Mouse (Mus musculus): ENCODE results near the gene Top3a.

The Top3a gene

GRCm38 (mm10) chr11:60775578-60775977 lies 1.6 kb downstream of the Top3a start:
- DNase-seq (ENCODE audit: low read depth, low spot score): no peak

GRCm38 (mm10) chr11:60774841-60775240 lies 2.3 kb downstream of the Top3a start:
- DNase-seq (ENCODE audit: low read depth, low spot score): peak; percentile 57

DNA sequence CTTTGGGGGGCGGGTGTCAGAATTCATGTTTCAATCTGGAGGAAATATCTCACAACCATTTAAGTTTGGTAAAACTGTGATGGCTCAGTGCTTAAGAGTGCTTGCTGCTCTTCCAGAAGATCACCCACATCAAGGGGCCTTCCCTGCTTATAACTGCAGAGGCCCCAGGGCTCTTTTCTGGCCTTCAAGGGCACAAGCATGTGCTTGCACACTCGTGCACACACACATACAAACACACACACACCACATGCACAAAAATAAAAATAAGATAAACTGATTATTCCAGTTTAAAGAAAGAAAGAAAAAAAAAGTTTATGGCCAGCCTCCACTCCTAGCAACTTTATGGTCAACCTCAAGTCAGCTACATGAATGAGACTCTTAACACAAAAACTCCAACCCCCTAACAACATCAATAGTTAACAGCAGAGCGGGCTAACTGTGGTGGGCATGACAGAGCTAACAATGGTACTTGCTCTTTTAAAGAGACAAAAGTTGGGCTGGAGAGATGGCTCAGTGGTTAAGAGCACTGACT lies 2.9 kb downstream of the Top3a start:
- no peak for DNase-seq (ENCODE audit: low read depth, low spot score)

DNA sequence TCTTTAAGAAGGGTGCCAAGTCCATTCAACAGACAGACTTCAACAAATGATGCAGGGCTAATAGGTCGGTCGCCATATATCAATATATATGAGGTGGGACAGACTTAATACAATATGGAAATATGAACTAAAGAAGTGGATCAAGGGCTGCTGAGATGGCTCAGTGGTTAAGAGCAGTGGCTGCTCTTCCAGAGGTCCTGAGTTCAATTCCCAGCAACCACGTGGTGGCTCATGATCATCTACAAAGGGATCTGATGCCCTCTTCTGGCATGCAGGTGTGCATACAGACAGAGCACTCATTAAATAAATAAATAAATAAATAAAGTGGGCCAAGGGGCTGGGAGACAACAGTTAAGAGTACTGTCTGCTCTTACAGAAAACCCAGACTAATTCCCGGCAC lies 5.0 kb downstream of the Top3a start:
- no peak for DNase-seq (ENCODE audit: low read depth, low spot score)

DNA sequence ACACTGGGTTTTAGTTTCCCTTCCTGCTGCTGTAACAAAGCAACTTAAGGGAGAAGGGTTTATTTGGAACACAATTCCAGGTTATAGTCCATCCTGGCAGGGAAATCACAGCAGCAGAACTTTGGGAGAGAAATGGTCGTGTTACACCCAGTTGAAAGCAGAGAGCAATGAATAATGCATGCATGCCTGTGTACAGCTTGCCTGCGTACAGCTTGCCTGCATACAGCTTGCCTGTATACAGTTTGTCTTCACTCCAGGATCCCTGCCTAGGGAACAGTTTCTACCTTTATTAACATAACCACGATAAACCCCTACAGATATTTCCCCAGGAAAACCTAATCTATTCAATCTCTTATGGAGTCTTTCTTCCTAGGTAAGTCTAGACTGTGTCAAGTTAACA lies 6.4 kb downstream of the Top3a start:
- no peak for DNase-seq (ENCODE audit: low read depth, low spot score)

DNA sequence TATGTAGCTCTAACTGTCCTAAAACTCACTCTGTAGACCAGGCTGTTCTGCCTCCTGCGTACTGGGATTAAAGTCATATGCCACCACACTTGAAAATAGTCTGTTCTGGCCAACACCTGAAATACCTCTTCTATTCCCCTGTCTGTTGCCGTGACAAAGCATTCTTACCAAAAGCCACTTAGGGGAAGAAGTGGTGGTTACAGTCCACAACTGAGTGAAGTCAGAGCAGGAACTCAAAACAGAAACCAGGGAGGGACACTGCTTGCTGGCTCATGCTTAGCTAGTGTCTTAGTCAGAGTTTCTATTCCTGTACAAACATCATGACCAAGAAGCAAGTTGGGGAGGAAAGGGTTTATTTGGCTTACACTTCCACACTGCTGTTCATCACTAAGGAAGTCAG lies 7.8 kb downstream of the Top3a start:
- no peak for DNase-seq (ENCODE audit: low read depth, low spot score)

DNA sequence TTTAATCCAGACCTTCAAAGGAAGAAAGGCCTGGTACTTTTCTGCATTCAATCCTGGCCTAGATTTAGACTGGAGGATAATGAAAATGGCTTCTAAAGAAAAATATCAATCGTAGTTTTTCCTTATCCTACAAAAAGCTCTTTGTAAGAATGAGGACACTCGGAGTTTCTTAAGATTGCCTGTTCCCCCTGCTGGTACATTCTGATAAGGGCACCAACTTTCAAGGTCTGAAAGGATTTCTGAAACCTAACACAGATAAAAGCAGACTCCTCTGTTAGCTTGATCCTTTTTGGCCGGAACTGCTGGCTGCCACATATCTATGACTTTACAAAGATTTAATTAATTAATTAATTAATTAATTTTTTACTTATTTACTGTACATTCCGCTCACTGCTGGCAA lies 10.2 kb downstream of the Top3a start:
- DNase-seq (ENCODE audit: low read depth, low spot score): no peak

GRCm38 (mm10) chr11:60761681-60762080 lies 15.5 kb downstream of the Top3a start:
- DNase-seq (ENCODE audit: low read depth, low spot score): no peak

DNA sequence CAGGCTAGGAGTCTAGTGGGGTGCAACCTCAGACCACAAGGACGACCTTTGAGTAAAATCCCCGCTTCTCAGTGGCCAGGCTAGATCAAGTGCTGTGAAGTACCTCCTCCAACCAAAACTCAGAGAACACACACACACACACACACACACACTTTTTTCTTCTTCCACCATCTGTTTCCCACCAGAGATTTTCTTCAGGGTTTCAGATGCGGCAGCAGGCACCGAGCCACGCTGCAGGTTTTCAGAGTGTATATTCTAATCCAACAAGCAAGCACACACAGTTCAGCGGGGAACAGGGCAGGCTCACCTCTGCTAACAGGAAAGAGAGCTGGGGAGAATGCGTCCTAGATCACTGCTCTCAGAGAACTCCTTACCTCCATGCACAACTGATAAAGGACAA lies 21.6 kb downstream of the Top3a start:
- no peak for DNase-seq (ENCODE audit: low read depth, low spot score)

GRCm38 (mm10) chr11:60740321-60740720 lies 36.8 kb downstream of the Top3a start:
- no peak for DNase-seq (ENCODE audit: low read depth, low spot score)

DNA sequence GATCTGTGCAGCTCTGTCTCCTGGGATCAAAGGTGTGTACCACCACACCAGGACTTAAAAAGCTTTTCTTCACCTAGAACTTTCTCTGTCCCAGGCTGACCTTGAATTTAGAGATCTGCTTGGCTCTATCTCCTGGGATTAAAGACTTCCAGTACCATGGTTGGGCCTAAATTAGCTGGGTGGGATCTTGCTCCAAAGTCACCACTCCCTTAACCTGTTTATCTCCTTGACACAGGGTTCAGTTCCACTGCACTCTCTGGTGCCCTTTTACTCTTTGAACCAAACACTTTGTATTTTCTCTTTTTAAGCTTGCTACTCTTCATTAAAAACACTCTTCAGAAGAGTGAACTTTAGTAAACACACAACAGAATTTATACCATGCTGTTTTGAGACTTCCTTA lies 39.7 kb downstream of the Top3a start:
- no peak for DNase-seq (ENCODE audit: low read depth, low spot score)

GRCm38 (mm10) chr11:60736491-60736890 lies 40.7 kb downstream of the Top3a start:
- no peak for DNase-seq (ENCODE audit: low read depth, low spot score)

GRCm38 (mm10) chr11:60735191-60735590 lies 42.0 kb downstream of the Top3a start:
- DNase-seq (ENCODE audit: low read depth, low spot score): no peak

DNA sequence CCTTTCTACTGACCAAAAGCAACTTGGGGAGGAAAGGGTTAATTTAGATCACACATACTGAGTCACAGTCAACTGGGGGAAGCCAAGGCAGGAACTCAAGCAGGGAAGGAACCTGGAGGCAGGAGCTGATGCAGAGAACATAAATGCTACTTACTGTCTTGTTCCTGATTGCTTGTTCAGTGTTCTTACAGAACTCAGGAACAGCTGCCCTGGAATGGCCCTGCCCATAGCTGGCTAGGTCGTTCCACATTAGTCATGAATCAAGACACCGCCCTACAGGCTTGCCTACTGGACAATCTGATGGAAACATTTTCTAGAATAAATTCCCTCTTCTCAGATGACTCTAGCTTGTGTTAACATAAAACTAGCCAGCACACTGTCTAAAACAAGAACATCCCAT lies 43.0 kb downstream of the Top3a start:
- no peak for DNase-seq (ENCODE audit: low read depth, low spot score)

DNA sequence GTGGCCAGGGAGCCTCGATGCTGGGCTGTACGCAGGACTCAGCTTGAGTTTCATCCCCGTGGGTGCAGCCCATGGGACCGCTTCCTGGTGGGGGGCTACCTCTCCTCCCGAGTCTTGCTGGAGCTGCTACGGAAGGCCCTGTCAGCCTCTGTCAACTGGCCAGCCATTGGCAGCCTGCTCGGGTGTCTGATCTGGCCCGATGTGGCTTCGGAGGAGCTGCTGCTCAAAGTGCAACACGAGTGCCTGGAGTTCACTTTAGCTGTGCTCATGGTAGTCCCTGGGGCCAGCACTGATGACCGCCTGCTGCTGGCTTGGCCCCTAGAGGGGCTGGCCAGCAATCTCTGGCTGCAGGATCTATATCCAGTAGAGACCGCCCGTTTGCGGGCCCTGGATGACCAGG lies 45.9 kb downstream of the Top3a start:
- DNase-seq (ENCODE audit: low read depth, low spot score): no peak

DNA sequence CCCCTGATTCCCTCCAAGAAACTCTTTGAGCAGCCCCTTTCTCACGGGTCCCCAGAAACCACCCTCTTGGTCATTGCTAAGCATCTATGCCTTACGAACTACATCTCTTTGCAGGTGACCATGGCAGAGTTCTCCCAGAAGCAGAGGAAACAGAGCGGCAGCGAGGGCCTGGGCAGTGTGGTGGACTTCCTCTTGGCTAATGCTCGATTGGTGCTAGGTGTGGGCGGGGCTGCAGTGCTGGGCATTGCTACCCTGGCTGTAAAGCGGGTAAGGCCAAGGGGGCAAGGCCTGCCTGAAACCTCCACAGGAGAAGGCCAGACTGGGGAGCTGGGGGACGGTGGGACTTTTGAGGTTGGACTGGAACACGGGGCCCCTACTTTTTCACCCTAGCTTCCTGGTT lies 47.0 kb downstream of the Top3a start:
- no peak for DNase-seq (ENCODE audit: low read depth, low spot score)

- no peak for DNase-seq (ENCODE audit: low read depth, low spot score)
Measured at GRCm38 (mm10) chr11:60729217-60729641, 47.9 kb downstream of the Top3a start.

DNA sequence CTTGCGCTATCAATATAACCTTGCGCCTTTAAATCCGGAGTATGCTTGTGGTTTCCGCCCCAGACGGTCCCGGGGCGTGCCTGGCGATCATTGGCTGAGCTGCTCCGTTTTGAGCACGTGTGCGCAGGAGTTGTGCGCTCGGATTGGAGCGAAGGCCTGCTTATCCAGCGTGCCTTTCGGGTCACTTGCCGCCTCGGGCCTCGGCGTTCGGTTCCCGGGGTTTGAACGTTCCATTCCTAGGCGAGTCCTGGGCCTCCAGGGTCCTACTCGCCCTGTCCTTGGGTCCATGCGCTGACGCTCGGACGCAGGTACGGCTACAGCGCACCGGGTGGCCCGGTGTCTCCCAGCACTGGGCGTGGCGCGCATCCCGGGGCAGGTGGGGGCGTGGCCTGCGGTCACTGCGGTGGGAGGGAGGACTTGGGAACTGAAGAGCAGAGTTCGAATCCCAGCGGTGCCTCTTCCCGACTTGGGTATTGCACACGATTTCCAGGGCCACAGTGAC lies 48.9 kb downstream of the Top3a start, which contains the start of gene Mief2:
Gene Mief2, plus strand, starts transcription at position 139 of the 502 bp plus-strand sequence.
- DNase-seq (ENCODE audit: low read depth, low spot score): peak; percentile 79

DNA sequence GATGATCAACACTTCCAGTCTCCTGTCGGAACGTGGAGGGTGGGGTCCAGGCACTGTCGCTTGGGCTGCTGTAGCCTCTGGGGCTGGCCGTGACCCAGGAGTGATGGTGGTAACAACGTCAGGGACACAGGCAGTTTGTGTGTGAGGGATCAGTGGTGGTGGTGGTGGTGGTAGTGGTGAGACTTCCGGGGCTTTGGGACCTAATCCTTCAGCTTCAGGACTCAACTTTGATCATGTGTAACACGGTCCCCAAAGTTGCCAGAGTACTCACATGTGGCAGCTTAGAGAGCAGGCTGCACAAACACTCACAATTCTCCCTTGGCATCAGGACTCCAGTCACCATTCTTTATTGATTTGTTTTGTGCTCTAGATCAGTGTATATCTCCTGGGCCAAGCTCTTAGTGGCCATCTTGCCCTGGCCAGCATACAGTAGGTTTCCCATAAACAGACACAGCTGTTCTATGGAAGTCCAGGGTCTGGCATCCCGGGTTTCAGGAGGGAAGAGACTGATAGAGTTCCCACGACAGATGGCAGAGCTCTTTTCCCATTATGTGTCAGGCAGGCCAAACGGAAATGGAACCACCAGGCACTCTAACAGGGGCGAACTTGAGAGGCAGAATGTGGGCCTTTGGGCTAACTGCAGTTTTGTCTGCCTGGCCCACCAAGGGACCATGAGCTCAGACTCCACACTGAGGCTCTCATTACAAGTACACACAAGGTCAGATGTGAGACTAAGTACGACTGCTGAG lies 49.6 kb downstream of the Top3a start:
- no peak for DNase-seq (ENCODE audit: low read depth, low spot score)

GRCm38 (mm10) chr11:60726601-60727391 lies 50.4 kb downstream of the Top3a start, which contains the start of gene Flii:
TSS of gene Flii (minus strand) at chr11:60727263.
- DNase-seq (ENCODE audit: low read depth, low spot score): peak; percentile 72

DNA sequence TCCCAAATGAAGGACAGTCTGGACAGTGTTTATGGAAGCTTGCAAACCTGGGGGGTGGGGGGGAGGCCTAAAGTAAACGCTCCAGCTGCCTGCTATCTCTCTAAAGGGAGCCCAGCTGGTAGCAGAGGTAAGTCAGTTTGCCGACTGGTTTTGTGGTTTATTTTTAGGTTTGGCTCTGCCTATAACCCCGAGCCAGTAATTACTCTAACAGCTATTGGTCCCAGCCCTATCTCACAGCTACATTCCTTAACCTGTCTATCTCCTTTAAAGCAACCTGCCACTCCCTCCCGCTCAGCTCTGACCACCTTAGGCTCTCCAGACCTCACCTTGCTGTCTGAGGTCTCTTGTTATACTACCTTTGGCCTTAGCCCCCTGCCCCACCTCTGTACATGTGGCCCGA lies 57.9 kb downstream of the Top3a start:
- DNase-seq (ENCODE audit: low read depth, low spot score): no peak

DNA sequence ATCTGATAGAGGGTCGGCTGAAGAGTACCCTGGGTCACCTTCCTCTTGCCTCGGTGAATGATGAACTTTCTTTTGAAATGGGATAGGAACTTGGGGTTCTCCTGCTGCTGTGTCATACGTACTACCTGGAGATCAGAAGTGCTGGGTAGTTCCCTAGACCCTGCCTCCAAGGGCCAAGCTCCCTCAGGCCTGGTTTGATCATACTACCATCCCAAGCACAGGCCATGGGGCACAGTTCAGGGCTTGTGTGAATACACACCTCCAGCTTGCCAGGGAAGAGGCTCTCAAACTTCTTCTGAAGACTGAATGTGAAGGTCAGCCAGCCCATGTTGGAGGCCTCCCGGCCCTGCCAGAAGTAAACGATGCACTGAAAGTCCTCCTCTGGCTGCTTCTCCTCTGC lies 61.3 kb downstream of the Top3a start:
- no peak for DNase-seq (ENCODE audit: low read depth, low spot score)
